Mouse (Mus musculus) hindbrain, embryonic 16.5 days (tissue): Measurements from ENCODE around the gene Btnl2. TPM values are rescaled to one million over a fixed set of nuclear protein-coding genes. Genes with fewer than 3 reads are reported as not detected.

Experiments used
- ATAC-seq: fragments of 200-750 bp; cut with Nextera tagmentation; 2 replicates; pipeline ENCODE4 v1.8.0; 2017; ENCODE audit warnings: moderate TSS enrichment, moderate library complexity
- H3K27ac ChIP-seq: fragments of 300-500 bp; sonication (generic); 2 replicates; pipeline ENCODE4 v1.5.1; 2014; ENCODE audit warnings: low read depth, mild to moderate bottlenecking, control low read depth, low read length, moderate library complexity
- H3K27me3 ChIP-seq: fragments of 300-500 bp; sonication (generic); replicated peaks from 2 replicates; pipeline ENCODE4 v1.6.1; 2014; ENCODE audit warnings: low read length; ENCODE audit not compliant: control insufficient read depth, insufficient read depth
- H3K36me3 ChIP-seq: fragments of 300-500 bp; sonication (generic); 2 replicates; pipeline ENCODE4 v1.6.1; 2014; ENCODE audit warnings: mild to moderate bottlenecking, low read length, moderate library complexity, mixed read lengths; ENCODE audit not compliant: control insufficient read depth, insufficient read depth
- H3K4me1 ChIP-seq: fragments of 300-500 bp; sonication (generic); 2 replicates; pipeline ENCODE4 v1.6.1; 2014; ENCODE audit warnings: low read depth, low read length; ENCODE audit not compliant: control insufficient read depth, insufficient read depth
- H3K4me2 ChIP-seq: fragments of 300-500 bp; sonication (generic); 2 replicates; pipeline ENCODE4 v1.6.1; 2014; ENCODE audit warnings: mild to moderate bottlenecking, low read length, control low read depth, moderate library complexity
- H3K4me3 ChIP-seq: fragments of 300-500 bp; sonication (generic); 2 replicates; pipeline ENCODE4 v1.5.1; 2014; ENCODE audit warnings: mild to moderate bottlenecking, low read length, control low read depth, moderate library complexity
- H3K9ac ChIP-seq: fragments of 300-500 bp; sonication (generic); 2 replicates; pipeline ENCODE4 v1.6.1; 2014; ENCODE audit warnings: low read depth, mild to moderate bottlenecking, control low read depth, low read length, moderate library complexity
- H3K9me3 ChIP-seq: fragments of 300-500 bp; sonication (generic); 2 replicates; pipeline ENCODE4 v1.6.1; 2014; ENCODE audit warnings: mild to moderate bottlenecking, low read length, moderate library complexity; ENCODE audit not compliant: control insufficient read depth
- WGBS: fragments of 180-500 bp; shearing (Covaris S2); extraction: QIAGEN DNeasy Blood & Tissue Kit; methylation state at CpG from one replicate; pipeline ENCODE4 v1.1.7; 2014; 5-methylcytosine and 5-hydroxymethylcytosine counted together
- polyA plus RNA-seq: library from polyadenylated mRNA; unstranded; fragments of >200 nt; fragmentation: Nextera tagmentation; extraction: Ambion mirVana; gene quantifications from 2 replicates; pipeline ENCODE4 v1.2.1, GENCODE M21; 2015

The Btnl2 gene
- polyA plus RNA-seq, 1 experiment from 2014 or later: not detected

GRCm38 (mm10) chr17:34365031-34365430, 10.4 kb downstream of the Btnl2 start:
- Histone ChIP-seq H3K27ac (no peak overlapping the region), H3K9ac (no peak overlapping the region), H3K4me1 (no peaks in the 10 kb centered on the region), H3K4me2 (no peak overlapping the region), H3K4me3 (no peak overlapping the region), H3K9me3 (no peaks in the 10 kb centered on the region), H3K27me3 (no peaks in the 10 kb centered on the region), H3K36me3 (no peaks in the 10 kb centered on the region)
- WGBS: 71% methylated on average over 10 of the region's 10 CpGs
- no peak for ATAC-seq

DNA sequence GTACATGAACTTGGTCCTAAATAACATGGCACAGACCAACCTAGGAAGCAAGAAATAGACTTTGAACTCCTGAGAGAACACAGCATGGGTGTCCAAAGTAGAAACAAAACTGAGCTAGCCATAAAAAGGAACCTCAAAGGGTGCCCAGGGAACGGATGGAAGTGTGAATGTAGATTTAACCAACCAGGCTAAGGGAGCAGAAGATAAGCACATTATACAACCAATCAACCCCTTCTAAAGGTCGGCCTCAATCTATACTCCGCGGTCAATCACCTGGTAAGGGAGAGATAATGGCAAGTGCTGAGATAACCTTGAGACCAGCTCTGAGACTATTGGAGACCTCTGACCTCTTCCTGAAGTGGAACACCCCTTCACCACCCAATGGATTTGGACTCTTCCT, 15.9 kb downstream of the Btnl2 start:
- H3K9me3 ChIP-seq: no peaks in the 10 kb centered on the region
- H3K4me1 ChIP-seq: no peaks in the 10 kb centered on the region
- H3K9ac ChIP-seq: no peak overlapping the region
- no peak overlapping the region for H3K4me3 ChIP-seq
- no peak overlapping the region for H3K27ac ChIP-seq
- no peaks in the 10 kb centered on the region for H3K27me3 ChIP-seq
- no peak for ATAC-seq
- H3K36me3 ChIP-seq: no peaks in the 10 kb centered on the region
- H3K4me2 ChIP-seq: no peak overlapping the region
- 85% methylated on average over 4 of the region's 4 CpGs for WGBS

DNA sequence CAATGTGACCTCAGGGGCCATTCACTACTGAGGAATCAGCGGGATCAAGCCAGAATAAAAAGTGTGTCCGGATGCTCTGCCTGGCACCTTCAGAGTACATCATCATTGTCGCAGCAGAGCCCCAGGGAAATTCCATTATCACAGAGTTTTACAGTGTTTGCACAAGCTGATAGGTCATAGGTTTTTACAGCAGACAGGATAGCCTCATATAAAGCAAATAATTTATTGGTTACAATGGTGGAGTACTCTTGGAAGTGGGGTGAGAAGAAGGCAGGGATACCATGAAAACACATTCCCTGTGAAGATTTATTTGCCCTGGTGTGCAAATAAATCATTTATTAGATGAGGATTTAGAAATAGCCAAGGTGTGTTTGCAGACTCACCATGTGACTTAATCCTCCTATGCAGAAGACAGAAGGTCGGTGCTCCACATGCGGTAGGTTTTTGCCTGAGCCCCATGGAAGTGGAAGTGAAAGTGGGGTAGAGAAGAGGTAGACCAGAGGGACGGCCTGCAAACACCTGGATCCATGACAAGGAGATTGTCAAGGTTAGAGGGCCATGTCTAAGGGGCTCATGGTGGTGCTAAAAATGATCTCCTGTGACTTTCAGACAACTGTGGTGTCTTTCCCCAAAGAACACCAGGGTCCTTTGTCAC, 18.6 kb downstream of the Btnl2 start:
- H3K27ac ChIP-seq: no peak overlapping the region
- no peak overlapping the region for H3K4me3 ChIP-seq
- ATAC-seq: no peak
- H3K27me3 ChIP-seq: no peaks in the 10 kb centered on the region
- 83% methylated on average over 6 of the region's 6 CpGs for WGBS
- H3K4me2 ChIP-seq: no peak overlapping the region
- H3K9me3 ChIP-seq: no peaks in the 10 kb centered on the region
- no peak overlapping the region for H3K9ac ChIP-seq
- no peaks in the 10 kb centered on the region for H3K4me1 ChIP-seq
- H3K36me3 ChIP-seq: no peaks in the 10 kb centered on the region

DNA sequence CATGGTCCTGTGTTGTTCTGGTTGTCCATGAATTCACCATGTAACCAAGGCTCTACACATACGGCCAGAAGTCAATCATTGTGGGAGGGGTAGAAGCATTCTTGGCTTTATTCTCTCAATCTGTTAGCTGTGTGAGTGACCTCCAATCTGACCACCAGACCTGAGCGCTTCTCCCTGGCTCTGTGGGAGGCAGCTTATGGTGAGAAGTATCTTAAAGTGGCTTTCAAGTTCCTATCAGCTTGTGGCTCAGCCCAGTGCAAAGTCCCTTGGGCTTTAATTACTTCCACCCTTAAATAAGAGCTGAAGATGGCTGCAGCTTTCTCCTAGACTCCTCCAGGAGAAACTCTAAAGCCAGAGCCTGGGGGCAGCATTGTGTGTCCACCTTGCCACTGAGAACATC, 22.2 kb downstream of the Btnl2 start, which contains the start of gene Btnl1:
Gene Btnl1, plus strand, starts transcription at position 286 of the 400 bp plus-strand sequence.
- Histone ChIP-seq H3K4me3 (no peak within 1 kb of the TSS), H3K36me3 (no peaks in the 10 kb centered on the region), H3K27ac (no peak within 1 kb of the TSS), H3K27me3 (no peaks in the 10 kb centered on the region), H3K4me2 (no peak within 1 kb of the TSS), H3K4me1 (no peaks in the 10 kb centered on the region), H3K9ac (no peak within 1 kb of the TSS), H3K9me3 (no peaks in the 10 kb centered on the region)
- 78% methylated on average over 2 of the region's 2 CpGs for WGBS
- no peak for ATAC-seq

DNA sequence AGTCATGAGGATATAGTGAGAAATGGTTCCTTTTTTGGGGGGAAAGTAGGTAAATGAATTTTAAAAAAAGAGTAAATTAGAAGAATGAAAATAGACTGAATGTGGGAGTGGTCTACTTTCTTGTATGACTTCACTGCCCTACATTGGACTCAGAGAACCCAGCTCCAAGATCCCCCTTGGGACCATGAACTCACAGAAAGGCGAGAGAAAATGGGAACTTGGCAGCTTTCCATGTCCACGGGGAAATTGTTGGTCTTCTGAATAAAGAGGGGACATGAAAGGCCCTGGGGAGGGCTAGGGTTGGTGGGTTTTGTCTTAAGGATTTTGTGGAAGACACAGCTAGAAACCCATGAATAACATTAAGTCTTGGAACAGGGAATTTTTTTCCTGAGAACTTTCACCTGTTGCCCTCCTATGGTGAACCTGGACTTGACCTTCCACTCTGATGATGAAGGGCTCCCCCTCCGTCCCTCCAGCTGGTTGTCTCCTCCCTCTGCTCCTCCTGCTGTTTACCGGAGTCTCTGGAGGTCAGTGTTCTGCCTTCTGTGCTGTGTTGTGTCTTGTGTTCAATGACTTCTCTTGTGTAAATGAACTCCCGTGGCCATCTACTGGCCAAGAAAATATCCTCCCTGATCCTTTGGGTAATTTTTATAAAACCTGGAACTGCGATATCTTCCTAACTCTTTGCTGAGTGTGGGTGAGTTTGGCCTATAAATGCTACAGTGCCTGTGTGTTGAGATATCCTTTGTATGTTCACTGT, 23.0 kb downstream of the Btnl2 start:
- Histone ChIP-seq H3K9me3 (no peaks in the 10 kb centered on the region), H3K4me2 (no peak overlapping the region), H3K27ac (no peak overlapping the region), H3K36me3 (no peaks in the 10 kb centered on the region), H3K9ac (no peak overlapping the region), H3K4me1 (no peaks in the 10 kb centered on the region), H3K4me3 (no peak overlapping the region), H3K27me3 (no peaks in the 10 kb centered on the region)
- ATAC-seq: no peak
- WGBS: 55% methylated on average over 6 of the region's 6 CpGs

GRCm38 (mm10) chr17:34378716-34379115, 24.1 kb downstream of the Btnl2 start:
- H3K27ac ChIP-seq: no peak overlapping the region
- H3K9me3 ChIP-seq: no peaks in the 10 kb centered on the region
- H3K4me3 ChIP-seq: no peak overlapping the region
- no peak overlapping the region for H3K4me2 ChIP-seq
- no peaks in the 10 kb centered on the region for H3K4me1 ChIP-seq
- ATAC-seq: no peak
- H3K36me3 ChIP-seq: no peaks in the 10 kb centered on the region
- H3K27me3 ChIP-seq: no peaks in the 10 kb centered on the region
- WGBS: 80% methylated on average over 2 of the region's 2 CpGs
- H3K9ac ChIP-seq: no peak overlapping the region

DNA sequence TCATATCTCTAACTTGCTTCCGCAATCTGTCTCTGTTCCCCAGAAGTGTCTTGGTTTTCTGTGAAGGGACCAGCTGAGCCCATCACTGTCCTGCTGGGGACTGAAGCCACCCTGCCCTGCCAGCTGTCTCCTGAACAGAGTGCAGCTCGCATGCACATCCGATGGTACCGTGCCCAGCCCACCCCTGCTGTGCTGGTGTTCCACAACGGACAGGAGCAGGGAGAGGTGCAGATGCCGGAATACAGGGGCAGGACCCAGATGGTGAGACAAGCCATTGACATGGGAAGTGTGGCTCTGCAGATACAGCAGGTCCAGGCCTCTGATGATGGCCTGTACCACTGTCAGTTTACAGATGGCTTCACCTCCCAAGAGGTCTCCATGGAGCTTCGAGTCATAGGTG, 24.8 kb downstream of the Btnl2 start:
- 66% methylated on average over 7 of the region's 7 CpGs for whole genome bisulfite sequencing
- Histone ChIP-seq H3K9me3 (no peaks in the 10 kb centered on the region), H3K27me3 (no peaks in the 10 kb centered on the region), H3K4me1 (no peaks in the 10 kb centered on the region), H3K9ac (no peak overlapping the region), H3K4me3 (no peak overlapping the region), H3K27ac (no peak overlapping the region), H3K4me2 (no peak overlapping the region), H3K36me3 (no peaks in the 10 kb centered on the region)
- ATAC-seq: no peak

GRCm38 (mm10) chr17:34381876-34382275, 27.3 kb downstream of the Btnl2 start:
- Histone ChIP-seq H3K36me3 (no peaks in the 10 kb centered on the region), H3K4me2 (no peak overlapping the region), H3K27me3 (no peaks in the 10 kb centered on the region), H3K4me3 (no peak overlapping the region), H3K27ac (no peak overlapping the region), H3K9ac (no peak overlapping the region), H3K4me1 (no peaks in the 10 kb centered on the region), H3K9me3 (no peaks in the 10 kb centered on the region)
- no peak for ATAC-seq
- 75% methylated on average over 11 of the region's 11 CpGs for WGBS

DNA sequence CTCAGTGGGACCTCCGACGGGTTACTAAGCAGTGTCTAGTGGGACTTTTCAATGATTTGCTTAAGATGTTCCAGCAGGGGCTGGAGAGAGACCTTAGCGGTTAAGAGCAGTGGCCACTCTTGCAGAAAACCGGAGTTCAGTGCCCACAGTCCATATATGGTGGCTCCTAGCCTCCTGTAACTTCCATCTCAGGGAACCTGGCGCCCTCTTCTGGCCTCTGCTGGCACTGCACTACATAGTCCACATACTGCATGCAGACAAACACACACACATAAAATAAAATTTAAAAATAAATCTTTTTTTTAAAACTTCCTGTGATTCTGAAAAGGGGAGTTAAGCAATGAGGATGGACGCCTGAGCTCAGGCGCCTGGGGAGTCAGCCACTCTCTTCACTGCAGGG, 28.6 kb downstream of the Btnl2 start:
- H3K4me3 ChIP-seq: no peak overlapping the region
- no peaks in the 10 kb centered on the region for H3K4me1 ChIP-seq
- H3K36me3 ChIP-seq: no peaks in the 10 kb centered on the region
- no peak overlapping the region for H3K27ac ChIP-seq
- no peak overlapping the region for H3K9ac ChIP-seq
- H3K27me3 ChIP-seq: no peaks in the 10 kb centered on the region
- no peak overlapping the region for H3K4me2 ChIP-seq
- WGBS: 72% methylated on average over 7 of the region's 7 CpGs
- ATAC-seq: no peak
- no peaks in the 10 kb centered on the region for H3K9me3 ChIP-seq
